Mouse (Mus musculus) MEL (cell line): Measurements from ENCODE around the gene St6gal1. TPM values are rescaled to one million over a fixed set of nuclear protein-coding genes. Genes with fewer than 3 reads are reported as not detected.

Experiments used
- DNase-seq: peaks from one replicate; pipeline ENCODE4 v3.0.0; 2011; ENCODE audit warnings: low read depth, low spot score
- H3K27ac ChIP-seq: 2 replicates; pipeline ENCODE4 v1.5.1; 2012; ENCODE audit warnings: low read depth, mild to moderate bottlenecking, control low read depth, low read length, moderate library complexity; ENCODE audit not compliant: control insufficient read depth
- H3K27me3 ChIP-seq, 2 experiments: fragments of 150-350 bp in 1 of 2; sonication (generic) in 1 of 2; 2 replicates each; pipeline ENCODE4 v1.6.1; 2012; ENCODE audit warnings: low read length in 2 of 2, mild to moderate bottlenecking in 2 of 2, improper control_type of control experiment in 1 of 2, moderate library complexity in 1 of 2; ENCODE audit not compliant: insufficient read depth in 2 of 2, control insufficient read depth in 1 of 2
- H3K36me3 ChIP-seq, 2 experiments: 2 replicates each; pipeline ENCODE4 v1.6.1; 2012 to 2014; ENCODE audit warnings: low read length in 2 of 2, improper control_type of control experiment in 1 of 2, inconsistent platforms in 1 of 2, mild to moderate bottlenecking in 1 of 2; ENCODE audit not compliant: insufficient read depth in 2 of 2, control insufficient read depth in 1 of 2
- H3K4me1 ChIP-seq, 2 experiments: fragments of 150-350 bp in 1 of 2; sonication (generic) in 1 of 2; 2 replicates each; pipeline ENCODE4 v1.6.1; 2012; ENCODE audit warnings: low read length in 2 of 2, improper control_type of control experiment in 1 of 2, mild to moderate bottlenecking in 1 of 2; ENCODE audit not compliant: insufficient read depth in 2 of 2, control insufficient read depth in 1 of 2
- H3K4me3 ChIP-seq, 2 experiments: fragments of 150-350 bp in 1 of 2; sonication (generic) in 1 of 2; 2 replicates each; pipeline ENCODE4 v1.5.1; 2012; ENCODE audit warnings: low read depth in 2 of 2, low read length in 2 of 2, mild to moderate bottlenecking in 2 of 2, moderate library complexity in 2 of 2, control low read depth in 1 of 2, improper control_type of control experiment in 1 of 2; ENCODE audit not compliant: control insufficient read depth in 1 of 2, insufficient read depth in 1 of 2
- H3K79me2 ChIP-seq: 2 replicates; pipeline ENCODE4 v1.6.1; 2012; ENCODE audit warnings: mild to moderate bottlenecking, low read length, moderate library complexity; ENCODE audit not compliant: control insufficient read depth, poor library complexity, insufficient read depth
- H3K9ac ChIP-seq: 2 replicates; pipeline ENCODE4 v1.6.1; 2012; ENCODE audit warnings: low read depth, mild to moderate bottlenecking, control low read depth, low read length, moderate library complexity; ENCODE audit not compliant: control insufficient read depth, poor library complexity, severe bottlenecking
- H3K9me3 ChIP-seq: fragments of 150-350 bp; sonication (generic); replicated peaks from 2 replicates; pipeline ENCODE4 v1.6.1; 2012; ENCODE audit warnings: mild to moderate bottlenecking, low read length, improper control_type of control experiment, moderate library complexity; ENCODE audit not compliant: insufficient read depth
- BHLHE40 ChIP-seq: IDR thresholded peaks from 2 replicates; pipeline ENCODE4 v1.6.1; 2012; ENCODE audit warnings: low read depth, mild to moderate bottlenecking, inconsistent platforms, low read length, improper control_type of control experiment, borderline replicate concordance
- CHD1 ChIP-seq: IDR thresholded peaks from 2 replicates; pipeline ENCODE4 v1.6.1; 2012; ENCODE audit warnings: low read depth, mild to moderate bottlenecking, inconsistent platforms, low read length, improper control_type of control experiment
- CHD2 ChIP-seq: IDR thresholded peaks from 2 replicates; pipeline ENCODE4 v1.6.1; 2011; ENCODE audit warnings: low read length, improper control_type of control experiment
- EP300 ChIP-seq, 2 experiments: IDR thresholded peaks; 2 replicates each; pipeline ENCODE4 v1.6.1; 2011; ENCODE audit warnings: improper control_type of control experiment in 2 of 2, low read length in 2 of 2, low read depth in 1 of 2, mild to moderate bottlenecking in 1 of 2
- GATA1 ChIP-seq: IDR thresholded peaks from 2 replicates; pipeline ENCODE4 v1.6.1; 2011; ENCODE audit warnings: low read depth, low read length, improper control_type of control experiment
- MAFK ChIP-seq: IDR thresholded peaks from 2 replicates; pipeline ENCODE4 v1.6.1; 2011; ENCODE audit warnings: low read depth, mild to moderate bottlenecking, low read length, improper control_type of control experiment, borderline replicate concordance
- MAX ChIP-seq: IDR thresholded peaks from 2 replicates; pipeline ENCODE4 v1.6.1; 2011; ENCODE audit warnings: low read length, improper control_type of control experiment
- MEF2A ChIP-seq: IDR thresholded peaks from 2 replicates; pipeline ENCODE4 v1.6.1; 2014; ENCODE audit warnings: low read depth, mild to moderate bottlenecking, inconsistent platforms, low read length, improper control_type of control experiment; ENCODE audit not compliant: poor library complexity, insufficient replicate concordance, severe bottlenecking; ENCODE audit errors: extremely low read depth
- MYB ChIP-seq: IDR thresholded peaks from 2 replicates; pipeline ENCODE4 v1.6.1; 2011; ENCODE audit warnings: mild to moderate bottlenecking, low read depth, low read length, improper control_type of control experiment
- MYC ChIP-seq: IDR thresholded peaks from 2 replicates; pipeline ENCODE4 v1.6.1; 2011; ENCODE audit warnings: low read depth, mild to moderate bottlenecking, low read length, improper control_type of control experiment, moderate library complexity
- NRF1 ChIP-seq: IDR thresholded peaks from 2 replicates; pipeline ENCODE4 v1.6.1; 2014; ENCODE audit warnings: low read depth, mild to moderate bottlenecking, inconsistent platforms, low read length, improper control_type of control experiment, moderate library complexity; ENCODE audit not compliant: poor library complexity, insufficient read depth, severe bottlenecking
- POLR2AphosphoS2 ChIP-seq: IDR thresholded peaks from 2 replicates; pipeline ENCODE4 v1.6.1; 2011; ENCODE audit warnings: low read length, improper control_type of control experiment
- POLR2AphosphoS5 ChIP-seq: IDR thresholded peaks from 2 replicates; pipeline ENCODE4 v1.6.1; 2012; ENCODE audit warnings: low read depth, borderline replicate concordance, mild to moderate bottlenecking, inconsistent platforms, low read length, moderate library complexity, mixed read lengths
- RAD21 ChIP-seq: IDR thresholded peaks from 2 replicates; pipeline ENCODE4 v1.6.1; 2011; ENCODE audit warnings: mild to moderate bottlenecking, low read depth, low read length, improper control_type of control experiment
- SIN3A ChIP-seq: IDR thresholded peaks from 2 replicates; pipeline ENCODE4 v1.6.1; 2012; ENCODE audit warnings: low read length, improper control_type of control experiment, inconsistent platforms
- SMC3 ChIP-seq: IDR thresholded peaks from 2 replicates; pipeline ENCODE4 v1.6.1; 2011; ENCODE audit warnings: low read depth, low read length, improper control_type of control experiment
- TAL1 ChIP-seq: IDR thresholded peaks from 2 replicates; pipeline ENCODE4 v1.6.1; 2012; ENCODE audit warnings: mild to moderate bottlenecking, inconsistent platforms, low read length, moderate library complexity, mixed read lengths
- TBP ChIP-seq: IDR thresholded peaks from 2 replicates; pipeline ENCODE4 v1.8.0; 2011; ENCODE audit warnings: low read depth, low read length, improper control_type of control experiment
- TCF12 ChIP-seq: IDR thresholded peaks from 2 replicates; pipeline ENCODE4 v1.6.1; 2014; ENCODE audit warnings: low read depth, mild to moderate bottlenecking, inconsistent platforms, low read length, improper control_type of control experiment, moderate library complexity
- UBTF ChIP-seq: IDR thresholded peaks from 2 replicates; pipeline ENCODE4 v1.6.1; 2012; ENCODE audit warnings: low read depth, mild to moderate bottlenecking, inconsistent platforms, low read length, improper control_type of control experiment, moderate library complexity, borderline replicate concordance; ENCODE audit not compliant: insufficient read depth
- USF1 ChIP-seq: IDR thresholded peaks from 2 replicates; pipeline ENCODE4 v1.6.1; 2014; ENCODE audit warnings: low read depth, mild to moderate bottlenecking, inconsistent platforms, low read length, improper control_type of control experiment, moderate library complexity
- ZC3H11A ChIP-seq: IDR thresholded peaks from 2 replicates; pipeline ENCODE4 v1.6.1; 2012; ENCODE audit warnings: low read depth, mild to moderate bottlenecking, inconsistent platforms, low read length, improper control_type of control experiment
- ZMIZ1 ChIP-seq: IDR thresholded peaks from 2 replicates; pipeline ENCODE4 v1.6.1; 2012; ENCODE audit warnings: low read depth, mild to moderate bottlenecking, inconsistent platforms, low read length, improper control_type of control experiment, moderate library complexity
- ZNF384 ChIP-seq: IDR thresholded peaks from 2 replicates; pipeline ENCODE4 v1.6.1; 2012; ENCODE audit warnings: low read depth, mild to moderate bottlenecking, inconsistent platforms, low read length, improper control_type of control experiment
- polyA plus RNA-seq, 2 experiments: library from polyadenylated mRNA; stranded (reverse) in 1 of 2; unstranded in 1 of 2; fragments of >175 nt in 1 of 2; fragments of >200 nt in 1 of 2; gene quantifications; 2 replicates each; pipeline versions ENCODE4 v1.2.1 to v1.2.4; 2012; ENCODE audit warnings: low replicate concordance in 2 of 2, low read depth in 1 of 2; ENCODE audit not compliant: insufficient read length in 2 of 2, insufficient read depth in 1 of 2, missing spikeins in 1 of 2
- total RNA-seq: library from RNA; depleted of rRNA; stranded (reverse); fragments of 300-350 nt; gene quantifications from 2 replicates; pipeline ENCODE4 v1.2.3, GENCODE M21; 2012

St6gal1 gene
- total and polyA plus RNA-seq, 3 experiments, result not detected

GRCm38 (mm10) chr16:23279879-23280741, 55.6 kb downstream of the St6gal1 start (continued):
- TF ChIP-seq CHD1, result no peak
- peak; percentile 80 to 85 for TF ChIP-seq EP300 (IDR thresholded peaks at IDR 0.05; ENCODE audit: low read depth in 1 of 2, low read length in 2 of 2)
- TF ChIP-seq MAFK, result 0 out of 2 replicates have a peak, but pooled peaks have one; percentile 61
- TF ChIP-seq TBP, result 0 out of 2 replicates have a peak, but pooled peaks have one; percentile 25
- no peak for TF ChIP-seq RAD21
- peak; percentile 35; the same call in 1 of the 2 replicates for TF ChIP-seq TAL1
- no peak for TF ChIP-seq SMC3
- peak; percentile 71; the same call in 1 of the 2 replicates for TF ChIP-seq BHLHE40
- TF ChIP-seq ZMIZ1, result no peak
- TF ChIP-seq POLR2AphosphoS2, result no peak
- TF ChIP-seq TCF12, result peak; percentile 87
- no peak for TF ChIP-seq ZC3H11A
- TF ChIP-seq SIN3A, result peak; percentile 73; the same call in 1 of the 2 replicates
- TF ChIP-seq MYC, result no peak

GRCm38 (mm10) chr16:23280742-23281090, 56.2 kb downstream of the St6gal1 start:
- no peak overlapping the region for H3K4me3 ChIP-seq
- peaks cover 0 to 20% of the 10 kb centered on the region in 2 experiments; a peak in 2 of 4 replicates for H3K36me3 ChIP-seq
- peak overlapping the region; percentile 51 for H3K27ac ChIP-seq
- no peak for TF ChIP-seq MAX
- no peak for TF ChIP-seq EP300 (IDR thresholded peaks at IDR 0.05; ENCODE audit: low read depth in 1 of 2, low read length in 2 of 2)
- no peak for TF ChIP-seq NRF1
- no peak for TF ChIP-seq CHD2
- TF ChIP-seq MAFK, result no peak
- TF ChIP-seq ZNF384, result no peak; the same call in 1 of the 2 replicates
- no peak for TF ChIP-seq GATA1
- TF ChIP-seq POLR2AphosphoS5, result no peak
- no peak for TF ChIP-seq SIN3A
- TF ChIP-seq MEF2A, result no peak
- TF ChIP-seq POLR2AphosphoS2, result no peak
- TF ChIP-seq ZC3H11A, result no peak
- no peak for TF ChIP-seq USF1
- no peak for TF ChIP-seq MYB
- TF ChIP-seq TAL1, result no peak
- no peak for TF ChIP-seq UBTF
- no peaks in the 10 kb centered on the region for H3K79me2 ChIP-seq
- DNase-seq, result no peak
- no peaks in the 10 kb centered on the region for H3K9me3 ChIP-seq
- H3K9ac ChIP-seq, result no peak overlapping the region
- peaks cover 0 to 24% of the 10 kb centered on the region in 2 experiments; a peak in 3 of 4 replicates for H3K4me1 ChIP-seq
- H3K27me3 ChIP-seq, result no peaks in the 10 kb centered on the region
